Mouse (Mus musculus) C2C12 (cell line): ENCODE measurements around the gene Abca5. TPM values are rescaled to one million over a fixed set of nuclear protein-coding genes. Genes with fewer than 3 reads are reported as not detected.

Experiments used
- H3K27me3 ChIP-seq: one replicate; pipeline ENCODE4 v1.6.1; 2011; ENCODE audit not compliant: control insufficient read depth, insufficient read depth, insufficient read length
- H3K36me3 ChIP-seq: one replicate; pipeline ENCODE4 v1.6.1; 2011; ENCODE audit not compliant: control insufficient read depth, insufficient read depth
- H3K4me3 ChIP-seq: one replicate; pipeline ENCODE4 v1.5.1; 2011; ENCODE audit warnings: mild to moderate bottlenecking, control low read depth; ENCODE audit not compliant: poor library complexity, insufficient read depth, severe bottlenecking
- H3K79me2 ChIP-seq: one replicate; pipeline ENCODE4 v1.6.1; 2011; ENCODE audit not compliant: control insufficient read depth, insufficient read depth
- H3K79me3 ChIP-seq: one replicate; pipeline ENCODE4 v1.6.1; 2011; ENCODE audit warnings: low read depth, control low read depth
- H3ac ChIP-seq: one replicate; pipeline ENCODE3; 2011; ENCODE audit warnings: low read depth; ENCODE audit not compliant: control insufficient read depth, insufficient read length
- CEBPB ChIP-seq: IDR thresholded peaks from one replicate; pipeline ENCODE4 v1.6.1; 2011; ENCODE audit warnings: low read depth, mild to moderate bottlenecking, control low read depth, moderate library complexity
- CTCF ChIP-seq: IDR thresholded peaks from one replicate; pipeline ENCODE4 v1.5.1; 2011; ENCODE audit not compliant: control insufficient read depth, insufficient read depth, insufficient read length
- FOSL1 ChIP-seq: IDR thresholded peaks from one replicate; pipeline ENCODE4 v1.8.0; 2011; ENCODE audit warnings: mild to moderate bottlenecking, low read length; ENCODE audit not compliant: poor library complexity, insufficient read depth, severe bottlenecking
- MAX ChIP-seq: IDR thresholded peaks from one replicate; pipeline ENCODE4 v1.6.1; 2011; ENCODE audit warnings: mild to moderate bottlenecking, control low read depth
- MYOD1 ChIP-seq: IDR thresholded peaks from one replicate; pipeline ENCODE4 v1.6.1; 2011; ENCODE audit warnings: low read depth; ENCODE audit not compliant: control insufficient read depth, insufficient read length
- MYOG ChIP-seq: IDR thresholded peaks from one replicate; pipeline ENCODE4 v1.6.1; 2011; ENCODE audit not compliant: control insufficient read depth, insufficient read length; ENCODE audit errors: extremely low read depth
- USF1 ChIP-seq: IDR thresholded peaks from one replicate; pipeline ENCODE4 v1.6.1; 2011; ENCODE audit warnings: low read depth, mild to moderate bottlenecking, control low read depth, moderate library complexity
- polyA plus RNA-seq: library from polyadenylated mRNA; unstranded; fragments of >200 nt; fragmentation: generic; extraction: Trizol; gene quantifications from one replicate; pipeline ENCODE4 v1.2.1, GENCODE M21; 2012; ENCODE audit warnings: missing spikeins

The Abca5 gene
- polyA plus RNA-seq, 1 experiment = 0.99 TPM

- TF ChIP-seq MYOG = no peak
- no peak for TF ChIP-seq MYOD1
- no peak for TF ChIP-seq USF1
- no peak for TF ChIP-seq FOSL1
- no peak for TF ChIP-seq MAX
- no peak for TF ChIP-seq CTCF
- no peak for TF ChIP-seq CEBPB
- Histone ChIP-seq H3K79me2 (no peaks in the 10 kb centered on the region), H3K79me3 (no peaks in the 10 kb centered on the region), H3K36me3 (peaks cover 7% of the 10 kb centered on the region), H3K27me3 (no peaks in the 10 kb centered on the region), H3K4me3 (no peak overlapping the region), H3ac (no peak overlapping the region)
These were observed 39.5 kb downstream of the Abca5 start for GRCm38 (mm10) chr11:110297917-110298533.

GRCm38 (mm10) chr11:110290586-110290985, 46.9 kb downstream of the Abca5 start:
- H3K79me3 ChIP-seq = no peaks in the 10 kb centered on the region
- no peak overlapping the region for H3ac ChIP-seq
- peaks cover 6% of the 10 kb centered on the region for H3K36me3 ChIP-seq
- no peak for TF ChIP-seq MYOD1
- no peak for TF ChIP-seq CTCF
- TF ChIP-seq FOSL1 = no peak
- TF ChIP-seq CEBPB = no peak
- TF ChIP-seq USF1 = no peak
- TF ChIP-seq MYOG = no peak
- TF ChIP-seq MAX = no peak
- no peak overlapping the region for H3K4me3 ChIP-seq
- H3K27me3 ChIP-seq = no peaks in the 10 kb centered on the region
- no peaks in the 10 kb centered on the region for H3K79me2 ChIP-seq

GRCm38 (mm10) chr11:110288423-110288822, 49.1 kb downstream of the Abca5 start:
- H3ac ChIP-seq = no peak overlapping the region
- TF ChIP-seq MYOG (no peak), FOSL1 (no peak), MAX (no peak), CEBPB (no peak), CTCF (peak; percentile 1), MYOD1 (no peak)
- H3K36me3 ChIP-seq = peaks cover 6% of the 10 kb centered on the region
- H3K79me3 ChIP-seq = no peaks in the 10 kb centered on the region
- H3K79me2 ChIP-seq = no peaks in the 10 kb centered on the region
- no peak overlapping the region for H3K4me3 ChIP-seq
- H3K27me3 ChIP-seq = no peaks in the 10 kb centered on the region

- TF ChIP-seq FOSL1 = no peak
- TF ChIP-seq MAX = no peak
- no peak for TF ChIP-seq CTCF
- TF ChIP-seq MYOD1 = no peak
- TF ChIP-seq USF1 = no peak
- no peak for TF ChIP-seq CEBPB
- TF ChIP-seq MYOG = no peak
- H3K27me3 ChIP-seq = no peaks in the 10 kb centered on the region
- no peak overlapping the region for H3K4me3 ChIP-seq
- H3ac ChIP-seq = no peak overlapping the region
- H3K79me2 ChIP-seq = no peaks in the 10 kb centered on the region
- H3K79me3 ChIP-seq = no peaks in the 10 kb centered on the region
- H3K36me3 ChIP-seq = peaks cover 6% of the 10 kb centered on the region
These were observed 49.8 kb downstream of the Abca5 start for GRCm38 (mm10) chr11:110287694-110288093.

GRCm38 (mm10) chr11:110286331-110286730, 51.2 kb downstream of the Abca5 start:
- Histone ChIP-seq H3K4me3 (no peak overlapping the region), H3K36me3 (peaks cover 6% of the 10 kb centered on the region), H3ac (no peak overlapping the region), H3K79me3 (no peaks in the 10 kb centered on the region), H3K27me3 (no peaks in the 10 kb centered on the region), H3K79me2 (no peaks in the 10 kb centered on the region)
- TF ChIP-seq CEBPB (no peak), MYOD1 (no peak), CTCF (no peak), MAX (no peak), MYOG (no peak), FOSL1 (no peak), USF1 (no peak)

- no peak for TF ChIP-seq CEBPB
- TF ChIP-seq USF1 = no peak
- TF ChIP-seq MAX = no peak
- no peak for TF ChIP-seq FOSL1
- no peak for TF ChIP-seq MYOD1
- TF ChIP-seq MYOG = no peak
- TF ChIP-seq CTCF = no peak
- Histone ChIP-seq H3K27me3 (no peaks in the 10 kb centered on the region), H3ac (no peak overlapping the region)
These were observed 52.7 kb downstream of the Abca5 start for GRCm38 (mm10) chr11:110284849-110285248.

More at GRCm38 (mm10) chr11:110284849-110285248, 52.7 kb downstream of the Abca5 start:
- Histone ChIP-seq H3K79me2 (no peaks in the 10 kb centered on the region), H3K4me3 (no peak overlapping the region), H3K36me3 (peaks cover 6% of the 10 kb centered on the region), H3K79me3 (no peaks in the 10 kb centered on the region)
